Mouse (Mus musculus) midbrain, embryonic 16.5 days (tissue): Measurements from ENCODE around the gene Zfp385c. TPM values are rescaled to one million over a fixed set of nuclear protein-coding genes. Genes with fewer than 3 reads are reported as not detected.

Experiments used
- ATAC-seq: fragments of 200-750 bp; cut with Nextera tagmentation; 2 replicates; pipeline ENCODE4 v1.8.0; 2017; ENCODE audit warnings: moderate TSS enrichment
- H3K27ac ChIP-seq: fragments of 300-500 bp; sonication (generic); 2 replicates; pipeline ENCODE4 v1.5.1; 2014; ENCODE audit warnings: mild to moderate bottlenecking, low read length, mixed read lengths
- H3K27me3 ChIP-seq: fragments of 300-500 bp; sonication (generic); 2 replicates; pipeline ENCODE4 v1.6.1; 2014; ENCODE audit warnings: low read depth, low read length, mixed read lengths; ENCODE audit not compliant: control insufficient read depth, insufficient read depth
- H3K36me3 ChIP-seq: fragments of 300-500 bp; sonication (generic); 2 replicates; pipeline ENCODE4 v1.6.1; 2014; ENCODE audit warnings: mild to moderate bottlenecking, low read length, moderate library complexity, mixed read lengths; ENCODE audit not compliant: control insufficient read depth, insufficient read depth
- H3K4me1 ChIP-seq: fragments of 300-500 bp; sonication (generic); 2 replicates; pipeline ENCODE4 v1.6.1; 2014; ENCODE audit warnings: mild to moderate bottlenecking, low read length, mixed read lengths; ENCODE audit not compliant: control insufficient read depth, insufficient read depth
- H3K4me2 ChIP-seq: fragments of 300-500 bp; sonication (generic); 2 replicates; pipeline ENCODE4 v1.6.1; 2014; ENCODE audit warnings: mild to moderate bottlenecking, low read length, mixed read lengths
- H3K4me3 ChIP-seq: fragments of 300-500 bp; sonication (generic); 2 replicates; pipeline ENCODE4 v1.5.1; 2014; ENCODE audit warnings: low read depth, mild to moderate bottlenecking, low read length, moderate library complexity, mixed read lengths
- H3K9ac ChIP-seq: fragments of 300-500 bp; sonication (generic); 2 replicates; pipeline ENCODE4 v1.6.1; 2014; ENCODE audit warnings: low read depth, low read length, mixed read lengths
- H3K9me3 ChIP-seq: fragments of 300-500 bp; sonication (generic); replicated peaks from 2 replicates; pipeline ENCODE4 v1.6.1; 2014; ENCODE audit warnings: mild to moderate bottlenecking, low read length, mixed read lengths; ENCODE audit not compliant: control insufficient read depth, poor library complexity, severe bottlenecking
- WGBS: fragments of 180-500 bp; shearing (Covaris S2); extraction: QIAGEN DNeasy Blood & Tissue Kit; methylation state at CpG from one replicate; pipeline ENCODE4 v1.1.7; 2014; 5-methylcytosine and 5-hydroxymethylcytosine counted together
- polyA plus RNA-seq: library from polyadenylated mRNA; unstranded; fragments of >200 nt; fragmentation: Nextera tagmentation; extraction: Ambion mirVana; gene quantifications from 2 replicates; pipeline ENCODE4 v1.2.1, GENCODE M21; 2015

Gene Zfp385c
- polyA plus RNA-seq, 1 experiment from 2014 or later, result 0.92 TPM

DNA sequence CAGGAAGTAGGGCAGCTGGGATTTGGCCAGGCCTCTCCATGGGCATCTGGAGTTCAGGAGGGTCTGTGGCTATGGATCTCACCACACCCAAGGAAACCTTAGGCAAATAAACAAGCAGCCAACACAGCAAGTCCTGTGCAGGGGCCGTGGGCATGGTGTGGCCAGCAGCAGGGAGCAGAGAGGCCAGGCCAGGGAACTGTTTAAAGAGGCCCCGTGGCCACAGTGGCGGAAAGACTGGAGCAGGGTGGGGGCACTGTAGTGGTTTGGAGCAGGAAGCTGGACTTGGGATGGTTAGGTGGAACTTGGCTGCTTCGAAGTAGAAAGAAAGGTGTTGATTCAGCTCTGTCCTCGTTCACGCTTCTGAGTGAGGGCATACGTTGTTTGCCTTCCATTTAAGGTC lies 5.0 kb downstream of the Zfp385c start:
- Histone ChIP-seq H3K27me3 (peaks cover 6% of the 10 kb centered on the region), H3K4me3 (no peak overlapping the region), H3K9ac (no peak overlapping the region), H3K9me3 (no peaks in the 10 kb centered on the region), H3K4me1 (peaks cover 4% of the 10 kb centered on the region; the same call in 1 of the 2 replicates), H3K27ac (no peak overlapping the region), H3K36me3 (no peaks in the 10 kb centered on the region), H3K4me2 (no peak overlapping the region)
- ATAC-seq, result no peak
- WGBS, result 84% methylated on average over 7 of the region's 7 CpGs

DNA sequence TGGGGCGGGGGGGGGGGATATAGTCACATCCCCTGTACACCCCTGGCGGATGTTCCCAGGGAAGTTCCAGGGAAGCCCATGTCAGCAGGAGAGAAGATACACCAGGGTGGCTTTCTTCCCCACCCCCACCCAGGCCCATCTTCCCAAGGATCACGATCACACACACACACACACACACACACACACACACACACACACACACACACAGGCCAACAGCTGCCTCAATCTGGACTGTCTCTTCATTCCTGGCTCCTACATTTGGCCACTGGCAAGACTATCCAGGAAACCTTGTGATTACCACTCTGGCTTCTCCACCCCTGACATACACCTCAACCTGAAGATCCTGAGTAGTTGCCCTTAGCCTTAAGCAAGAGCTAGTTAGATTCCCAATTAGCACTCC lies 6.9 kb downstream of the Zfp385c start:
- no peaks in the 10 kb centered on the region for H3K27me3 ChIP-seq
- H3K4me3 ChIP-seq, result no peak overlapping the region
- H3K4me2 ChIP-seq, result no peak overlapping the region
- ATAC-seq, result no peak
- H3K9me3 ChIP-seq, result no peaks in the 10 kb centered on the region
- H3K9ac ChIP-seq, result no peak overlapping the region
- no peaks in the 10 kb centered on the region for H3K36me3 ChIP-seq
- H3K4me1 ChIP-seq, result no peaks in the 10 kb centered on the region
- 82% methylated on average over 3 of the region's 3 CpGs for WGBS
- no peak overlapping the region for H3K27ac ChIP-seq

- Histone ChIP-seq H3K4me2 (no peak overlapping the region), H3K36me3 (no peaks in the 10 kb centered on the region), H3K9me3 (no peaks in the 10 kb centered on the region), H3K9ac (no peak overlapping the region), H3K27me3 (no peaks in the 10 kb centered on the region), H3K4me1 (no peaks in the 10 kb centered on the region), H3K27ac (no peak overlapping the region), H3K4me3 (no peak overlapping the region)
- WGBS, result 80% methylated on average over 2 of the region's 2 CpGs
- ATAC-seq, result no peak
These were observed 8.2 kb downstream of the Zfp385c start for GRCm38 (mm10) chr11:100684084-100684483.

DNA sequence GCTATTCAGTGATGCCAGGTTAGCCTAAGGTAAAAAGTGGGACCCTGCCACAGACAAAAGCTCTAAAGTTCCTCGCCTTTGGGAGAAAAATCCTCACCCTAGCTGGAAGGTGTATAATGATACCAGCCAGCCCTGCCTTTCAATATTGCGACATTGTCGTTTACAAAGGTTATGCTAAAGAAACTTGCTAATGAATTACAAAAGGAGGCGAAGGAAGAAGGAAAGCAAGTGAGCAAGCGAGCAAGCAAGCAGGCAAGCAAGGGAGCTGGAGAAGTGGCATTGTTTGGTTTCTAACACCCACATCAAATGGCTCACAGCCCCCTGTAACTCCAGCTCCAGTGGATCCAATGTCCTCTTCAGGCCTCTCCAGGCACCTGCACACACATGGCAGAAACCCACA lies 9.7 kb downstream of the Zfp385c start:
- no peaks in the 10 kb centered on the region for H3K4me1 ChIP-seq
- no peak overlapping the region for H3K4me3 ChIP-seq
- no peak for ATAC-seq
- H3K36me3 ChIP-seq, result no peaks in the 10 kb centered on the region
- H3K9me3 ChIP-seq, result no peaks in the 10 kb centered on the region
- no peaks in the 10 kb centered on the region for H3K27me3 ChIP-seq
- H3K27ac ChIP-seq, result no peak overlapping the region
- no peak overlapping the region for H3K4me2 ChIP-seq
- WGBS, result 80% methylated on average over 5 of the region's 5 CpGs
- H3K9ac ChIP-seq, result no peak overlapping the region

DNA sequence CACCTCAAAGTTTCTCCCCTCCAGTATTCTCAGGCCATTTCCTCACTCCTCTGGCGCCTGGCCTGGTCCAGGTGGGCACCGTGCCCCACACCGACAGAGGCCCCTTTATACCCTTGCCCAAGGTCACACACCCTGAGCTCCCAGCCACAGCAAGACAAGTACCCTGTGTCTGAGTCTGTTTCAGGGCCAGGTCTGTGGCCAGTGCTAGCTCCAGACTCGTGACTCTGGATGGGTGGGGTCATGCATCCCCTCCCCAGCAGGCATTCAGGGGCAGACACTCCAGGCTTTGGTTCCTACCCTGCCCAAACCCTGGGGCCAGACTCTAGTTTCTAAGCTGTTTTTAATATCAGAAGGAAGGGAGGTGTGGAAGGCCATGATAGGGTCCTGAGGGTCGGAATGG lies 10.4 kb downstream of the Zfp385c start:
- H3K27me3 ChIP-seq, result no peaks in the 10 kb centered on the region
- H3K9me3 ChIP-seq, result no peaks in the 10 kb centered on the region
- no peak overlapping the region for H3K27ac ChIP-seq
- WGBS, result 83% methylated on average over 5 of the region's 5 CpGs
- H3K4me1 ChIP-seq, result no peaks in the 10 kb centered on the region
- ATAC-seq, result no peak
- no peak overlapping the region for H3K4me3 ChIP-seq
- no peak overlapping the region for H3K9ac ChIP-seq
- no peaks in the 10 kb centered on the region for H3K36me3 ChIP-seq
- no peak overlapping the region for H3K4me2 ChIP-seq

- no peak for ATAC-seq
- WGBS, result 44% methylated on average over 7 of the region's 7 CpGs
- Histone ChIP-seq H3K27ac (no peak overlapping the region), H3K27me3 (no peaks in the 10 kb centered on the region), H3K9ac (0 out of 2 replicates have a peak overlapping the region, but pooled peaks have one; percentile 6), H3K36me3 (no peaks in the 10 kb centered on the region), H3K4me2 (no peak overlapping the region), H3K4me1 (peaks cover 2% of the 10 kb centered on the region; the same call in 1 of the 2 replicates), H3K4me3 (no peak overlapping the region), H3K9me3 (no peaks in the 10 kb centered on the region)
These were observed 14.4 kb downstream of the Zfp385c start for GRCm38 (mm10) chr11:100677810-100678209.

DNA sequence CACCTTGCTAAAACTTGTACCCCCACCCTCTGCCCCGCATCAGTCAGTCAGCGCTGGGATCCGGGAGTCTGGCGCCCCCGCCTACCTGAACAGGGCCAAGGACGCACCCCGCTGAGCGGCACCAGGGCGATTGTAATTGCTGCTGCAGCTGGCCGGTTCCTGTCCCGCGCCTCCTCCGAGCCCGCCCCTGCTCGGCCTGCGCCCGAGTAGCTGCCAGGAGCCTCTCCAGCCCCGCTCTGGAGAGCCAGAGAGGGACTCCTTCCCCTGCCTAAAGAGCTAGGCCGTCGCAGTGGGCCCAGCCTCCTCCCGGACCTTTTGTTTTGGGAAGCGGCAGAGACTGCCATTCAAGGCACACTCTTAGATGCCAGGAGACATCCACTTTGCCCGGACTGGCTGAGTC lies 19.1 kb downstream of the Zfp385c start:
- H3K4me1 ChIP-seq, result peaks cover 2% of the 10 kb centered on the region; the same call in 1 of the 2 replicates
- no peak overlapping the region for H3K4me3 ChIP-seq
- 1% methylated on average over 23 of the region's 23 CpGs for WGBS
- H3K9ac ChIP-seq, result peak overlapping the region; percentile 51; the same call in 1 of the 2 replicates
- H3K9me3 ChIP-seq, result no peaks in the 10 kb centered on the region
- H3K27ac ChIP-seq, result no peak overlapping the region
- H3K36me3 ChIP-seq, result no peaks in the 10 kb centered on the region
- no peaks in the 10 kb centered on the region; the same call in 1 of the 2 replicates for H3K27me3 ChIP-seq
- peak overlapping the region; percentile 35 for H3K4me2 ChIP-seq
- ATAC-seq, result no peak

- Histone ChIP-seq H3K27me3 (no peaks in the 10 kb centered on the region; the same call in 1 of the 2 replicates), H3K4me3 (no peak overlapping the region), H3K4me2 (no peak overlapping the region), H3K9ac (no peak overlapping the region), H3K4me1 (peaks cover 2% of the 10 kb centered on the region; the same call in 1 of the 2 replicates), H3K36me3 (no peaks in the 10 kb centered on the region), H3K27ac (no peak overlapping the region), H3K9me3 (no peaks in the 10 kb centered on the region)
- 91% methylated on average over 2 of the region's 2 CpGs for WGBS
- ATAC-seq, result no peak
These were observed 20.3 kb downstream of the Zfp385c start for GRCm38 (mm10) chr11:100671956-100672355.

DNA sequence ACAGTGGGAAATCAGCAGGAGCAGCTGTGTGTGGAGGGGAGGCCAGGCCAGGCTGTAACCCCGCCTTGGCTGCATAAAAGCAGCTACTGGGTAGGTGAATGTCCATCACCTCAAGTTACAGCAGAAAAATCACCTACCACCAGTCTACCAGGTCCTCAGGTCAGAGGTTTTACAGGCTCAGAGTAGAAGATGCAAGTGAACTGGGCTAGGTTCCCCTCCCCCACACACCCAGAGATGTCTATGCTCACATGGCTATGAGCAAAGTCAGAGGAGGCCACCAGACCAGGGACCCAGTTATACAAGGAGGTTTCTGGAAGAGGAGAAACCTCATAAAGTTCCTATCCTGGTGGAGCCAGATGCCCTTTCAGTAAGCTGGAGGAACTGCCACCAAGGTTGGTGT lies 21.2 kb downstream of the Zfp385c start:
- H3K9ac ChIP-seq, result no peak overlapping the region
- peaks cover 2% of the 10 kb centered on the region; the same call in 1 of the 2 replicates for H3K4me1 ChIP-seq
- H3K36me3 ChIP-seq, result no peaks in the 10 kb centered on the region
- no peak overlapping the region for H3K4me3 ChIP-seq
- no peak for ATAC-seq
- no peaks in the 10 kb centered on the region for H3K9me3 ChIP-seq
- H3K27ac ChIP-seq, result no peak overlapping the region
- 79% methylated on average over 1 of the region's 1 CpGs for WGBS
- H3K27me3 ChIP-seq, result no peaks in the 10 kb centered on the region; the same call in 1 of the 2 replicates
- H3K4me2 ChIP-seq, result no peak overlapping the region
